Mouse (Mus musculus) cerebellum, adult 11 months (tissue): ENCODE measurements around the gene E130114P18Rik.
A peak's percentile ranks its signal among the peaks of the same experiment; 100 is the strongest.

Source experiments
- DNase-seq: peaks from one replicate; pipeline ENCODE4 v3.0.0; 2022

E130114P18Rik gene

GRCm38 (mm10) chr4:97777706-97778176 is at the start of gene E130114P18Rik:
E130114P18Rik (minus strand) TSS chr4:97778078.
- peak; percentile 65 for DNase-seq

- DNase-seq: no peak
Measured at GRCm38 (mm10) chr4:97827115-97827514, 49.2 kb upstream of the E130114P18Rik start.

GRCm38 (mm10) chr4:97825841-97826240 is 48.0 kb upstream of the E130114P18Rik start:
- no peak for DNase-seq

- DNase-seq: no peak
Measured at GRCm38 (mm10) chr4:97825432-97825831, 47.6 kb upstream of the E130114P18Rik start.

- no peak for DNase-seq
Measured at GRCm38 (mm10) chr4:97824451-97824850, 46.6 kb upstream of the E130114P18Rik start.

- DNase-seq: no peak
Measured at GRCm38 (mm10) chr4:97823512-97823911, 45.6 kb upstream of the E130114P18Rik start.

- DNase-seq: no peak
Measured at GRCm38 (mm10) chr4:97821556-97822251, 43.8 kb upstream of the E130114P18Rik start.

- no peak for DNase-seq
Measured at GRCm38 (mm10) chr4:97820474-97821259, 42.8 kb upstream of the E130114P18Rik start.

GRCm38 (mm10) chr4:97819101-97819500 is 41.2 kb upstream of the E130114P18Rik start:
- DNase-seq: no peak

- no peak for DNase-seq
Measured at GRCm38 (mm10) chr4:97818498-97818897, 40.6 kb upstream of the E130114P18Rik start.

- no peak for DNase-seq
Measured at GRCm38 (mm10) chr4:97817741-97818140, 39.9 kb upstream of the E130114P18Rik start.

- DNase-seq: no peak
Measured at GRCm38 (mm10) chr4:97816753-97817152, 38.9 kb upstream of the E130114P18Rik start.

GRCm38 (mm10) chr4:97816001-97816400 is 38.1 kb upstream of the E130114P18Rik start:
- no peak for DNase-seq

GRCm38 (mm10) chr4:97814515-97814914 is 36.6 kb upstream of the E130114P18Rik start:
- DNase-seq: no peak

- no peak for DNase-seq
Measured at GRCm38 (mm10) chr4:97813996-97814395, 36.1 kb upstream of the E130114P18Rik start.

- no peak for DNase-seq
Measured at GRCm38 (mm10) chr4:97813035-97813434, 35.2 kb upstream of the E130114P18Rik start.

GRCm38 (mm10) chr4:97810348-97810939 is 32.6 kb upstream of the E130114P18Rik start:
- DNase-seq: no peak

GRCm38 (mm10) chr4:97809582-97810295 is 31.9 kb upstream of the E130114P18Rik start:
- no peak for DNase-seq

- no peak for DNase-seq
Measured at GRCm38 (mm10) chr4:97808885-97809284, 31.0 kb upstream of the E130114P18Rik start.

- no peak for DNase-seq
Measured at GRCm38 (mm10) chr4:97806924-97807323, 29.0 kb upstream of the E130114P18Rik start.

GRCm38 (mm10) chr4:97805896-97806808 is 28.3 kb upstream of the E130114P18Rik start:
- no peak for DNase-seq

GRCm38 (mm10) chr4:97805255-97805654 is 27.4 kb upstream of the E130114P18Rik start:
- DNase-seq: no peak
